Mouse (Mus musculus) leukemia stem cell, adult 10-12 weeks (primary cell): ENCODE measurements around the gene Vmn1r170. TPM values are rescaled to one million over a fixed set of nuclear protein-coding genes. Genes with fewer than 3 reads are reported as not detected.

Experiments
- polyA plus RNA-seq: library from polyadenylated mRNA; stranded (reverse); fragments of >175 nt; gene quantifications from 2 replicates; pipeline ENCODE4 v1.2.3, GENCODE M21; 2012; ENCODE audit warnings: low replicate concordance

Gene Vmn1r170
- polyA plus RNA-seq = not detected in 2 replicates

DNA sequence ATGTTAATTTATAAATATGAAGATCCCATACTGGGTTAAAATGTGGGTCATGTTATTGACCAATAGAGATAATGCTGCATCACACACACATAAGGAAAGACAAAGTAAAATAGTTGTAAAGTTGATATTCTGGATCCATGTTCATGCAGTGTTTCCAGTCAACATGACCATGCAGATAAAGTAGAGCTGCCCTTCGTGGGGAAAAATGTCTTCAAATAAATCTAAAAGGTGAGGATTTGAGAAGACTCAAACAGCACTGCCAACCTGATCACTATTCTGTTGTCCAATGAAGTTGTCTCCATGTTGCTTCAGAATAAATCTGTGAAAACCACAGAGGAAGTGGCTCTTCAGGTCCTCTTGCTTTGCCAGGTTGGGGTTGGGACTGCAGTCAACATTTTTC lies at the start of gene Vmn1r170:
Gene Vmn1r170 (plus strand): TSS at position 301 of the 400 bp plus-strand sequence.

DNA sequence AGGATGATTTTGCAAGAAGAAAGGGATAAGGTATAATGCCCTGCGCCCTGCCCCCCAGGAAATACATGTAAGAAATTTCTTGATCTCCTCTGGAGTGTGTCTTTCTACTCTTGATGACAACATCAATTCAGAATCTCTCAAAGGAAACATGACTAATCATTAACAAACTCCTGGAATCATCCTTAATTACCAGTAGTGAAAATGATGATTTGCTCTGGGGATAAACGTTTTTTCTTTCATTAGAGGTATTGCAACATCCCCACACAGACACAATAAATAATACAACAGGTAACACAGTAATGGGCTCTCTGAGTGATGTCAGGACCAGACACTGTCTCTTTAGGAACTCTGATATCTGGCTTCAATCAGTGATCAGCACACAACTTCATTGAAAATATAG lies 30.7 kb upstream of the Vmn1r170 start, which contains the start of gene Vmn1r169:
Gene Vmn1r169 (plus strand): TSS at position 301 of the 400 bp plus-strand sequence.

DNA sequence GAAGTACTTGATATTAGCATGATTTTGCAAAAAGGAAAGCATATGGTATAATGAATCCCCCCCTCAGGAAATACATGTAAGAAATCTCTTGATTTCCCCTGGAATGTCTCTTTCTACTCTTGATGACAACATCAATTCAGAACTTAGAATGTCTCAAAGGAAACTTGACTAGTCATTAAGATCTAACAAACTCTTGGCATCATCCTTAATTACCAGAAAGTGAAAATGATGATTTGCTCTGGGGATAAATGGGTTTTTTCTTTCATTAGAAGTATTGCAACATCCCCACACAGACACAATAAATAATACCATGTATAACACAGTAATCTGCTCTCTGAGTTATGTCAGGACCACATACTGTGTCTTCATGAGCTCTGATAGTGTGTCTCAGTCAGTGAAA lies 24.4 kb downstream of the Vmn1r170 start, which contains the start of gene Vmn1r171:
Gene Vmn1r171 (plus strand): TSS at position 301 of the 400 bp plus-strand sequence.

Other genes with a start within 250 kb of the Vmn1r170 start
- gene Nlrp5, start 220.3 kb upstream of the Vmn1r170 start, polyA plus RNA-seq = not detected in 2 replicates
- gene Vmn1r167, start 99.0 kb upstream of the Vmn1r170 start, polyA plus RNA-seq = not detected in 2 replicates
- not detected in 2 replicates for gene Vmn1r168, start 66.4 kb upstream of the Vmn1r170 start, polyA plus RNA-seq
- gene Vmn1r169, start 30.6 kb upstream of the Vmn1r170 start, polyA plus RNA-seq = not detected in 2 replicates
- gene Vmn1r171, start 24.5 kb downstream of the Vmn1r170 start, polyA plus RNA-seq = not detected in 2 replicates
- gene Vmn1r172, start 52.1 kb downstream of the Vmn1r170 start, polyA plus RNA-seq = not detected in 2 replicates
- gene Vmn1r173, start 94.5 kb downstream of the Vmn1r170 start, polyA plus RNA-seq = not detected in 2 replicates
- not detected in 2 replicates for gene Vmn1r174, start 146.1 kb downstream of the Vmn1r170 start, polyA plus RNA-seq
- not detected in 2 replicates for gene Vmn1r175, start 204.5 kb downstream of the Vmn1r170 start, polyA plus RNA-seq
- not detected in 2 replicates for gene Vmn1r176, start 231.2 kb downstream of the Vmn1r170 start, polyA plus RNA-seq